Mouse (Mus musculus): ENCODE results near the gene Bhlha15. TPM values are rescaled to one million over a fixed set of nuclear protein-coding genes. Genes with fewer than 3 reads are reported as not detected.

Bhlha15 gene
- polyA plus RNA-seq, 1 experiment from 2014 or later = 0.05 TPM

GRCm38 (mm10) chr5:144221305-144221704 is 31.2 kb downstream of the Bhlha15 start:
- Histone ChIP-seq H3K27me3 (ENCODE audit: control insufficient read depth, insufficient read depth, low read length) (no peaks in the 10 kb centered on the region), H3K4me1 (ENCODE audit: control insufficient read depth in 2 of 2, insufficient read depth in 2 of 2, low read length in 2 of 2) (peaks cover 3 to 10% of the 10 kb centered on the region in 2 experiments; a peak in 3 of 4 replicates), H3K27ac (replicated peaks in 1 of 2; ENCODE audit: control insufficient read depth in 1 of 2, insufficient read depth in 1 of 2, low read depth in 2 of 2, low read length in 2 of 2) (no peak overlapping the region), H3K9ac (ENCODE audit: low read length) (no peak overlapping the region), H3K36me3 (ENCODE audit: control insufficient read depth, insufficient read depth, low read length) (peaks cover 11% of the 10 kb centered on the region), H3K9me3 (ENCODE audit: control insufficient read depth, low read length) (no peaks in the 10 kb centered on the region), H3K4me2 (ENCODE audit: low read length) (peak overlapping the region; percentile 80; the same call in 1 of the 2 replicates), H3K4me3 (ENCODE audit: control insufficient read depth in 1 of 2, insufficient read depth in 1 of 2, low read depth in 1 of 2, low read length in 2 of 2) (no peak overlapping the region)
- WGBS = 64% methylated on average over 4 of the region's 4 CpGs
- ATAC-seq (ENCODE audit: insufficient number of reproducible peaks, insufficient read depth, low FRiP score, low read depth) = no peak

DNA sequence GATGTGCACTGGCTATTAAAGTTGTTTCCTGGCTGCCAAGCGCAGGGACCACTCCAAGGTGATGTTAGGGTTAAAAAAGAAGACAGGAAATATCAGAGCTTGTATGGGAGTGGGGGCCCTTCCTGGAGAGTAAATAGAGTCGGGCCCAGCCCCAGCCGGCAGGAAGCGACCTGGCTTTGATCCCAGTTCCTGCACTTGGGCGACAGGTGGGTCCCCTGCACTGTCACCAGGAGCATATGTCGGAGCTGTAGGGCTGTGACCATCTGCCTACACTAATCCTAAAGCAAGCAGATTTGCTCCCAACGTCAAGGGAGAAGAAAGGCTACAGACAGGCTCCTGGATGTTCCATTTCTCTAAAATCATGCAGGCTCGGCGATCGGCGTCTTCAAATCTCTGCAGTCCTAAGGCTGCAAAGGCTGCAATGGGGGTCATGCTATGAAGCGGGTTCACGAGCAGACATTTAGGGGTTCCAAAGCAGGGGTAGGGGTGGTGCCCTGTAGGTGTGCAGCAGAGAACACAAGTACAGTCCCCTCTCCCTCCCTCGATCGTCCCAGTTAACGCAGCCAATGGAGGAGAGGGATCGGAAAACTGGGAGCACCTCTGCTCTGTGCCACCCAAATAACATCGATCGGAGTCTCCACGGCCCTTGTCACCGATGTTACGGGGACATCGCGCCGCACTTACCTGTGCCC is 32.9 kb downstream of the Bhlha15 start:
- Histone ChIP-seq H3K4me2 (ENCODE audit: low read length) (peak overlapping the region; percentile 80), H3K27me3 (ENCODE audit: control insufficient read depth, insufficient read depth, low read length) (no peaks in the 10 kb centered on the region), H3K36me3 (ENCODE audit: control insufficient read depth, insufficient read depth, low read length) (no peaks in the 10 kb centered on the region), H3K27ac (replicated peaks in 1 of 2; ENCODE audit: control insufficient read depth in 1 of 2, insufficient read depth in 1 of 2, low read depth in 2 of 2, low read length in 2 of 2) (peak overlapping the region; percentile 8 to 61), H3K9me3 (ENCODE audit: control insufficient read depth, low read length) (peaks cover 3% of the 10 kb centered on the region; the same call in 1 of the 2 replicates), H3K9ac (ENCODE audit: low read length) (peak overlapping the region; percentile 81), H3K4me3 (ENCODE audit: control insufficient read depth in 1 of 2, insufficient read depth in 1 of 2, low read depth in 1 of 2, low read length in 2 of 2) (peak overlapping the region; percentile 69 to 84), H3K4me1 (ENCODE audit: control insufficient read depth in 2 of 2, insufficient read depth in 2 of 2, low read length in 2 of 2) (peaks cover 3 to 10% of the 10 kb centered on the region in 2 experiments; a peak in 3 of 4 replicates)
- ATAC-seq (ENCODE audit: insufficient number of reproducible peaks, insufficient read depth, low FRiP score, low read depth) = peak; percentile 44
- WGBS = 2% methylated on average over 25 of the region's 25 CpGs

GRCm38 (mm10) chr5:144223503-144223862 is 33.4 kb downstream of the Bhlha15 start, which contains the start of gene Tecpr1:
Gene Tecpr1 (minus strand): TSS chr5:144223615.
- Histone ChIP-seq H3K27me3 (ENCODE audit: control insufficient read depth, insufficient read depth, low read length) (no peaks in the 10 kb centered on the region), H3K9me3 (ENCODE audit: control insufficient read depth, low read length) (peaks cover 3% of the 10 kb centered on the region; the same call in 1 of the 2 replicates), H3K4me3 (ENCODE audit: control insufficient read depth in 1 of 2, insufficient read depth in 1 of 2, low read depth in 1 of 2, low read length in 2 of 2) (peak within 1 kb of the TSS; percentile 69 to 84), H3K9ac (ENCODE audit: low read length) (peak within 1 kb of the TSS; percentile 81), H3K4me2 (ENCODE audit: low read length) (peak within 1 kb of the TSS; percentile 80), H3K4me1 (ENCODE audit: control insufficient read depth in 2 of 2, insufficient read depth in 2 of 2, low read length in 2 of 2) (peaks cover 3 to 10% of the 10 kb centered on the region in 2 experiments; a peak in 3 of 4 replicates), H3K36me3 (ENCODE audit: control insufficient read depth, insufficient read depth, low read length) (no peaks in the 10 kb centered on the region), H3K27ac (replicated peaks in 1 of 2; ENCODE audit: control insufficient read depth in 1 of 2, insufficient read depth in 1 of 2, low read depth in 2 of 2, low read length in 2 of 2) (peak within 1 kb of the TSS; percentile 61 to 83)
- under 1% methylated on average over 36 of the region's 37 CpGs for WGBS
- ATAC-seq (ENCODE audit: insufficient number of reproducible peaks, insufficient read depth, low FRiP score, low read depth) = peak; percentile 91

DNA sequence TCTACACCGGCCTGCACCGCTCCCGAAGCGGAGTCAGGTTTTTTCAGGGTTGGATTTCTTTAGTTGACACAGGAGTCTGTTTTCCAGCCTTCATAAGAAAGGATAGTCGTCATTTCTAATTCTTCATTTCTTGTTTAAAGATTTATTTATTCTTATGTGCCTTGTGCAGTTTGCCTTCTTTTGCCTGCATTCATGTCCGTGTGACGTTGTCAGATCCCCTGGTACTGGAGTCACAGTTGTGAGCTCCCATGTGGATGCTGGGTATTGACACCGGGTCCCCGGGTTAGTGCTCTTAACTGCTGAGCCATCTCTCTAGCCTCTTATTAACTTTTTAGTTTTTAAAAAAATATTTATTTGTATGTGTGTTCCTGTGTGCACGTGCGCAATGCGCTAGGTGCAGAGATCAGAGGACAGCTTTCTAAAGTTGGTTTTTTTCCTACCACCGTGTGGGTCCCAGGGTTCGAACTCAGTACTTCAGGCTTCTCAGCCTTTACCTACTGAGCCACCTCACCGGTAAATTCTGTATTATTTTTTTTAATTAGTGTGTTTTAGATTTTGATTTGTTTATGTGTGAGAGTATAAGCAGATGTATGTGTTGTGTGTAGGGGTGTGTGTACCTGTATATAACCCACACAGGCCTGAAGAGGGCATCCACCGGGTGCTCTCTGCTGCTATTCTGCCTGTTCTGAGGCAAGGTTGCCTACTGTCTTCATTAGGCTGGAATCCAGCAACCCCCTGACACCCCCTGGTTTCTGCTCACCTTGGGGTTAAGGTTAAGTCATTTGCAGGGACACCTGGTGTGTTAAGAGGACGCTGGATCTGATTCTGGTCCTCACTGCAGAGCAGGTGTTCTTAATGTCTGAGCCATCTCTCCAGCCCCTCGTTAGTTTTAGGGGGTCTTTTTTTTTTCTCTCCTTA is 34.1 kb downstream of the Bhlha15 start:
- no peak for ATAC-seq (ENCODE audit: insufficient number of reproducible peaks, insufficient read depth, low FRiP score, low read depth)
- H3K4me3 ChIP-seq (ENCODE audit: control insufficient read depth in 1 of 2, insufficient read depth in 1 of 2, low read depth in 1 of 2, low read length in 2 of 2) = peak overlapping the region; percentile 69 to 84
- 25% methylated on average over 18 of the region's 18 CpGs for WGBS
- no peaks in the 10 kb centered on the region for H3K27me3 ChIP-seq (ENCODE audit: control insufficient read depth, insufficient read depth, low read length)
- no peaks in the 10 kb centered on the region for H3K36me3 ChIP-seq (ENCODE audit: control insufficient read depth, insufficient read depth, low read length)
- peak overlapping the region; percentile 80 for H3K4me2 ChIP-seq (ENCODE audit: low read length)
- peaks cover 3% of the 10 kb centered on the region; the same call in 1 of the 2 replicates for H3K9me3 ChIP-seq (ENCODE audit: control insufficient read depth, low read length)
- H3K9ac ChIP-seq (ENCODE audit: low read length) = peak overlapping the region; percentile 81
- H3K27ac ChIP-seq (replicated peaks in 1 of 2; ENCODE audit: control insufficient read depth in 1 of 2, insufficient read depth in 1 of 2, low read depth in 2 of 2, low read length in 2 of 2) = peak overlapping the region; percentile 61 to 83
- H3K4me1 ChIP-seq (ENCODE audit: control insufficient read depth in 2 of 2, insufficient read depth in 2 of 2, low read length in 2 of 2) = peaks cover 3 to 10% of the 10 kb centered on the region in 2 experiments; a peak in 3 of 4 replicates

DNA sequence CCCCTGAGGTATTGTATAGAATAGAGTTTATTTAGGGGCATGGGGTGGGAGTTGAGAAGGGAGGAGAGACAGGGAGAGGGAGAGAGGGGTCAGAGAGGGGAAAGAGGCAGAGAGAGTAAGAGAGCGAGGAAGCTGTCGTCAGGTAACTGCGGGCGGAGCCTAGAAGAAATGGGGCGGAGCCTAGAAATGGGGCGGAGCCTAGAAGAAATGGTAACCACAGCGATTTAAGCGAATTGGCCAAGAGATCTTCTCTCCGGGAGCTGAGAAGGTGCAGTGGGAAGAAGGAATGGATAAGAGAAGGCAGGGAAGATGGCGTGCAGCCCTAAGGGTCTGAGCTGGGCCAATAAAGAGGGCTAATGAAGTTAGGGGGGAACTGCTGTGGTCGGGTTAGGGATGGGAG is 36.1 kb downstream of the Bhlha15 start:
- Histone ChIP-seq H3K27me3 (ENCODE audit: control insufficient read depth, insufficient read depth, low read length) (no peaks in the 10 kb centered on the region), H3K27ac (replicated peaks in 1 of 2; ENCODE audit: control insufficient read depth in 1 of 2, insufficient read depth in 1 of 2, low read depth in 2 of 2, low read length in 2 of 2) (no peak overlapping the region), H3K4me1 (ENCODE audit: control insufficient read depth in 2 of 2, insufficient read depth in 2 of 2, low read length in 2 of 2) (peaks cover 3 to 10% of the 10 kb centered on the region in 2 experiments; a peak in 3 of 4 replicates), H3K9me3 (ENCODE audit: control insufficient read depth, low read length) (peaks cover 3% of the 10 kb centered on the region; the same call in 1 of the 2 replicates), H3K4me2 (ENCODE audit: low read length) (no peak overlapping the region), H3K9ac (ENCODE audit: low read length) (no peak overlapping the region), H3K4me3 (ENCODE audit: control insufficient read depth in 1 of 2, insufficient read depth in 1 of 2, low read depth in 1 of 2, low read length in 2 of 2) (no peak overlapping the region), H3K36me3 (ENCODE audit: control insufficient read depth, insufficient read depth, low read length) (no peaks in the 10 kb centered on the region)
- WGBS = 23% methylated on average over 11 of the region's 11 CpGs
- ATAC-seq (ENCODE audit: insufficient number of reproducible peaks, insufficient read depth, low FRiP score, low read depth) = no peak

GRCm38 (mm10) chr5:144230216-144230615 is 40.1 kb downstream of the Bhlha15 start:
- H3K9me3 ChIP-seq (ENCODE audit: control insufficient read depth, low read length) = peaks cover 3% of the 10 kb centered on the region; the same call in 1 of the 2 replicates
- WGBS = 88% methylated on average over 7 of the region's 7 CpGs

GRCm38 (mm10) chr5:144231410-144231809 is 41.3 kb downstream of the Bhlha15 start:
- Histone ChIP-seq H3K9me3 (ENCODE audit: control insufficient read depth, low read length) (peaks cover 3% of the 10 kb centered on the region; the same call in 1 of the 2 replicates), H3K27me3 (ENCODE audit: control insufficient read depth, insufficient read depth, low read length) (no peaks in the 10 kb centered on the region)
- WGBS = 58% methylated on average over 1 of the region's 1 CpGs

More at GRCm38 (mm10) chr5:144230216-144230615, 40.1 kb downstream of the Bhlha15 start:
- Histone ChIP-seq H3K36me3 (ENCODE audit: control insufficient read depth, insufficient read depth, low read length) (no peaks in the 10 kb centered on the region), H3K9ac (ENCODE audit: low read length) (no peak overlapping the region), H3K4me2 (ENCODE audit: low read length) (no peak overlapping the region), H3K27me3 (ENCODE audit: control insufficient read depth, insufficient read depth, low read length) (no peaks in the 10 kb centered on the region), H3K27ac (replicated peaks in 1 of 2; ENCODE audit: control insufficient read depth in 1 of 2, insufficient read depth in 1 of 2, low read depth in 2 of 2, low read length in 2 of 2) (no peak overlapping the region), H3K4me1 (ENCODE audit: control insufficient read depth in 2 of 2, insufficient read depth in 2 of 2, low read length in 2 of 2) (no peaks in the 10 kb centered on the region), H3K4me3 (ENCODE audit: control insufficient read depth in 1 of 2, insufficient read depth in 1 of 2, low read depth in 1 of 2, low read length in 2 of 2) (no peak overlapping the region)
- ATAC-seq (ENCODE audit: insufficient number of reproducible peaks, insufficient read depth, low FRiP score, low read depth) = no peak

More at GRCm38 (mm10) chr5:144231410-144231809, 41.3 kb downstream of the Bhlha15 start:
- Histone ChIP-seq H3K4me2 (ENCODE audit: low read length) (no peak overlapping the region), H3K36me3 (ENCODE audit: control insufficient read depth, insufficient read depth, low read length) (no peaks in the 10 kb centered on the region), H3K9ac (ENCODE audit: low read length) (no peak overlapping the region), H3K4me1 (ENCODE audit: control insufficient read depth in 2 of 2, insufficient read depth in 2 of 2, low read length in 2 of 2) (no peaks in the 10 kb centered on the region), H3K27ac (replicated peaks in 1 of 2; ENCODE audit: control insufficient read depth in 1 of 2, insufficient read depth in 1 of 2, low read depth in 2 of 2, low read length in 2 of 2) (no peak overlapping the region), H3K4me3 (ENCODE audit: control insufficient read depth in 1 of 2, insufficient read depth in 1 of 2, low read depth in 1 of 2, low read length in 2 of 2) (no peak overlapping the region)
- no peak for ATAC-seq (ENCODE audit: insufficient number of reproducible peaks, insufficient read depth, low FRiP score, low read depth)

All from heart, embryonic 14.5 days (tissue).